Mouse (Mus musculus) midbrain, embryonic 12.5 days (tissue): ENCODE results near the gene Dad1. TPM values are rescaled to one million over a fixed set of nuclear protein-coding genes. Genes with fewer than 3 reads are reported as not detected.

Experiments used
- ATAC-seq: fragments of 200-750 bp; cut with Nextera tagmentation; 2 replicates; pipeline ENCODE4 v1.8.0; 2017; ENCODE audit warnings: low read depth, moderate TSS enrichment, moderate library complexity; ENCODE audit not compliant: low FRiP score
- H3K27ac ChIP-seq: fragments of 300-500 bp; sonication (generic); replicated peaks from 2 replicates; pipeline ENCODE4 v1.5.1; 2016; ENCODE audit warnings: mild to moderate bottlenecking
- H3K27me3 ChIP-seq: fragments of 300-500 bp; sonication (generic); 2 replicates; pipeline ENCODE4 v1.6.1; 2016; ENCODE audit warnings: mild to moderate bottlenecking
- H3K36me3 ChIP-seq: fragments of 300-500 bp; sonication (generic); 2 replicates; pipeline ENCODE4 v1.6.1; 2016
- H3K4me1 ChIP-seq: fragments of 300-500 bp; sonication (generic); 2 replicates; pipeline ENCODE4 v1.6.1; 2016
- H3K4me2 ChIP-seq: fragments of 300-500 bp; sonication (generic); replicated peaks from 2 replicates; pipeline ENCODE4 v1.6.1; 2016; ENCODE audit warnings: mild to moderate bottlenecking, moderate library complexity
- H3K4me3 ChIP-seq: fragments of 300-500 bp; sonication (generic); 2 replicates; pipeline ENCODE4 v1.5.1; 2016; ENCODE audit warnings: mild to moderate bottlenecking
- H3K9ac ChIP-seq: fragments of 300-500 bp; sonication (generic); replicated peaks from 2 replicates; pipeline ENCODE4 v1.6.1; 2016; ENCODE audit warnings: mild to moderate bottlenecking, moderate library complexity
- H3K9me3 ChIP-seq: fragments of 300-500 bp; sonication (generic); 2 replicates; pipeline ENCODE4 v1.6.1; 2016; ENCODE audit warnings: mild to moderate bottlenecking
- WGBS: fragments of 180-500 bp; shearing (Covaris S2); methylation state at CpG from one replicate; pipeline ENCODE4 v1.1.7; 2016; 5-methylcytosine and 5-hydroxymethylcytosine counted together
- polyA plus RNA-seq: library from polyadenylated mRNA; unstranded; fragments of >200 nt; fragmentation: Nextera tagmentation; extraction: Ambion mirVana; gene quantifications from 2 replicates; pipeline ENCODE4 v1.2.1, GENCODE M21; 2016

Dad1 gene
- polyA plus RNA-seq, 1 experiment from 2014 or later = 220 TPM

- Histone ChIP-seq H3K27me3 (0 out of 2 replicates have a peak, but pooled peaks cover 11% of the 10 kb centered on the region), H3K4me1 (peaks cover 10% of the 10 kb centered on the region; the same call in 1 of the 2 replicates)
These were observed 31.6 kb downstream of the Dad1 start for GRCm38 (mm10) chr14:54222289-54222727.

GRCm38 (mm10) chr14:54221641-54222040 is 32.3 kb downstream of the Dad1 start:
- ATAC-seq = no peak

More at GRCm38 (mm10) chr14:54222289-54222727, 31.6 kb downstream of the Dad1 start:
- H3K36me3 ChIP-seq = no peaks in the 10 kb centered on the region
- no peak overlapping the region for H3K27ac ChIP-seq
- no peak for ATAC-seq
- H3K9ac ChIP-seq = no peak overlapping the region
- WGBS = 90% methylated on average over 8 of the region's 8 CpGs
- no peak overlapping the region for H3K4me3 ChIP-seq
- no peaks in the 10 kb centered on the region for H3K9me3 ChIP-seq
- no peak overlapping the region for H3K4me2 ChIP-seq

GRCm38 (mm10) chr14:54220726-54221494 is 33.0 kb downstream of the Dad1 start:
- Histone ChIP-seq H3K4me3 (no peak overlapping the region), H3K9me3 (no peaks in the 10 kb centered on the region), H3K4me1 (peaks cover 10% of the 10 kb centered on the region; the same call in 1 of the 2 replicates), H3K4me2 (no peak overlapping the region), H3K27ac (no peak overlapping the region), H3K9ac (no peak overlapping the region), H3K27me3 (no peaks in the 10 kb centered on the region), H3K36me3 (no peaks in the 10 kb centered on the region)
- WGBS = 86% methylated on average over 8 of the region's 8 CpGs
- no peak for ATAC-seq

More at GRCm38 (mm10) chr14:54221641-54222040, 32.3 kb downstream of the Dad1 start:
- 0 out of 2 replicates have a peak, but pooled peaks cover 5% of the 10 kb centered on the region for H3K27me3 ChIP-seq
- no peak overlapping the region for H3K27ac ChIP-seq
- H3K4me1 ChIP-seq = peaks cover 10% of the 10 kb centered on the region; the same call in 1 of the 2 replicates
- H3K4me2 ChIP-seq = no peak overlapping the region
- WGBS = 94% methylated on average over 6 of the region's 6 CpGs
- H3K9ac ChIP-seq = no peak overlapping the region
- H3K9me3 ChIP-seq = no peaks in the 10 kb centered on the region
- no peaks in the 10 kb centered on the region for H3K36me3 ChIP-seq
- H3K4me3 ChIP-seq = no peak overlapping the region

- Histone ChIP-seq H3K27me3 (no peaks in the 10 kb centered on the region), H3K36me3 (no peaks in the 10 kb centered on the region), H3K9ac (no peak overlapping the region), H3K4me1 (peaks cover 6% of the 10 kb centered on the region; the same call in 1 of the 2 replicates), H3K4me3 (no peak overlapping the region), H3K27ac (no peak overlapping the region), H3K4me2 (no peak overlapping the region), H3K9me3 (no peaks in the 10 kb centered on the region)
- WGBS = 81% methylated on average over 7 of the region's 7 CpGs
- no peak for ATAC-seq
These were observed 34.1 kb downstream of the Dad1 start for GRCm38 (mm10) chr14:54219849-54220248.

GRCm38 (mm10) chr14:54219256-54219655 is 34.6 kb downstream of the Dad1 start:
- no peak for ATAC-seq
- H3K36me3 ChIP-seq = no peaks in the 10 kb centered on the region
- WGBS = 50% methylated on average over 8 of the region's 8 CpGs
- no peak overlapping the region for H3K4me3 ChIP-seq
- H3K27ac ChIP-seq = no peak overlapping the region
- H3K27me3 ChIP-seq = no peaks in the 10 kb centered on the region
- no peaks in the 10 kb centered on the region for H3K9me3 ChIP-seq
- no peak overlapping the region for H3K4me2 ChIP-seq
- 0 out of 2 replicates have a peak, but pooled peaks cover 2% of the 10 kb centered on the region for H3K4me1 ChIP-seq
- no peak overlapping the region for H3K9ac ChIP-seq

GRCm38 (mm10) chr14:54218721-54219120 is 35.2 kb downstream of the Dad1 start:
- WGBS = 83% methylated on average over 9 of the region's 9 CpGs
- 0 out of 2 replicates have a peak, but pooled peaks cover 2% of the 10 kb centered on the region for H3K4me1 ChIP-seq
- no peaks in the 10 kb centered on the region for H3K36me3 ChIP-seq
- no peak overlapping the region for H3K4me3 ChIP-seq
- no peak overlapping the region for H3K9ac ChIP-seq
- H3K4me2 ChIP-seq = no peak overlapping the region
- H3K9me3 ChIP-seq = no peaks in the 10 kb centered on the region
- H3K27me3 ChIP-seq = no peaks in the 10 kb centered on the region
- no peak for ATAC-seq
- H3K27ac ChIP-seq = no peak overlapping the region

GRCm38 (mm10) chr14:54218233-54218632 is 35.7 kb downstream of the Dad1 start:
- no peaks in the 10 kb centered on the region for H3K36me3 ChIP-seq
- WGBS = 94% methylated on average over 1 of the region's 1 CpGs
- no peak for ATAC-seq
- H3K4me3 ChIP-seq = no peak overlapping the region
- H3K9ac ChIP-seq = no peak overlapping the region
- no peaks in the 10 kb centered on the region for H3K27me3 ChIP-seq
- H3K4me2 ChIP-seq = no peak overlapping the region
- no peaks in the 10 kb centered on the region for H3K9me3 ChIP-seq
- no peak overlapping the region for H3K27ac ChIP-seq
- H3K4me1 ChIP-seq = 0 out of 2 replicates have a peak, but pooled peaks cover 2% of the 10 kb centered on the region

GRCm38 (mm10) chr14:54216126-54216525 is 37.8 kb downstream of the Dad1 start:
- Histone ChIP-seq H3K4me1 (0 out of 2 replicates have a peak, but pooled peaks cover 2% of the 10 kb centered on the region), H3K27ac (no peak overlapping the region), H3K9ac (no peak overlapping the region), H3K4me3 (no peak overlapping the region), H3K9me3 (no peaks in the 10 kb centered on the region), H3K4me2 (no peak overlapping the region), H3K36me3 (no peaks in the 10 kb centered on the region), H3K27me3 (no peaks in the 10 kb centered on the region)
- no peak for ATAC-seq
- WGBS = 91% methylated on average over 7 of the region's 7 CpGs

GRCm38 (mm10) chr14:54214901-54215300 is 39.0 kb downstream of the Dad1 start:
- Histone ChIP-seq H3K27ac (no peak overlapping the region), H3K9me3 (no peaks in the 10 kb centered on the region), H3K36me3 (no peaks in the 10 kb centered on the region), H3K4me3 (no peak overlapping the region), H3K4me1 (0 out of 2 replicates have a peak, but pooled peaks cover 2% of the 10 kb centered on the region), H3K9ac (no peak overlapping the region), H3K4me2 (no peak overlapping the region), H3K27me3 (no peaks in the 10 kb centered on the region)
- no peak for ATAC-seq
- 80% methylated on average over 10 of the region's 10 CpGs for WGBS

- H3K27me3 ChIP-seq = no peaks in the 10 kb centered on the region
- no peaks in the 10 kb centered on the region for H3K36me3 ChIP-seq
- H3K4me1 ChIP-seq = 0 out of 2 replicates have a peak, but pooled peaks cover 2% of the 10 kb centered on the region
- H3K4me2 ChIP-seq = no peak overlapping the region
- no peak for ATAC-seq
- H3K4me3 ChIP-seq = no peak overlapping the region
- WGBS = 38% methylated on average over 2 of the region's 2 CpGs
- H3K9me3 ChIP-seq = no peaks in the 10 kb centered on the region
- no peak overlapping the region for H3K27ac ChIP-seq
- no peak overlapping the region for H3K9ac ChIP-seq
These were observed 39.4 kb downstream of the Dad1 start for GRCm38 (mm10) chr14:54214477-54214876.

GRCm38 (mm10) chr14:54213734-54214133 is 40.2 kb downstream of the Dad1 start:
- no peak for ATAC-seq
- H3K4me1 ChIP-seq = 0 out of 2 replicates have a peak, but pooled peaks cover 2% of the 10 kb centered on the region
- no peaks in the 10 kb centered on the region for H3K36me3 ChIP-seq
- H3K4me3 ChIP-seq = no peak overlapping the region
- H3K27me3 ChIP-seq = no peaks in the 10 kb centered on the region
- no peaks in the 10 kb centered on the region for H3K9me3 ChIP-seq
- no peak overlapping the region for H3K27ac ChIP-seq
- no peak overlapping the region for H3K9ac ChIP-seq
- 63% methylated on average over 2 of the region's 2 CpGs for WGBS
- no peak overlapping the region for H3K4me2 ChIP-seq

- Histone ChIP-seq H3K4me1 (0 out of 2 replicates have a peak, but pooled peaks cover 2% of the 10 kb centered on the region), H3K9me3 (no peaks in the 10 kb centered on the region), H3K27ac (no peak overlapping the region), H3K4me2 (no peak overlapping the region), H3K4me3 (no peak overlapping the region), H3K36me3 (no peaks in the 10 kb centered on the region), H3K9ac (no peak overlapping the region), H3K27me3 (no peaks in the 10 kb centered on the region)
- ATAC-seq = no peak
- 87% methylated on average over 5 of the region's 5 CpGs for WGBS
These were observed 42.1 kb downstream of the Dad1 start for GRCm38 (mm10) chr14:54211755-54212154.
